Comparison of ENCODE assay signal across 1 mouse cellular context in the genomic region with DNA sequence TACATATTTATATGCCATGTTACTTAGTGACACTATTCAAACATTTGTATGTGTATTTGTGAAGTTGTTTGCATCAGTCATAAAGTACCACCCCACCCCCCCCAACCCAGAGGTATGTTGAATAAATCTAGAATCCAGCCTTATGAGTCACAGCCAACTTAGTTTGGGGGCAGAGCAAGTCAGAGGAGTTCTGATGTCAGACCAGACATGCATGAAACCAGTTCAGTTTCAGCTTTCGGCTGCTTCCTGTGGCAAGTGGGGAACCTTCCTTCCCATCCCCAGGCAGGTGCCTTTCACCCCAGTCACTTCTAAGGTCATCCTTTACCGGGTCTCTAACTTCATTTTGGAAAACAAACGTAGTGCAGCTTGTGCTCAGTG.
TF ChIP-seq lines count a peak whose summit lies in the region.

No protein-coding gene starts in this region.

TF ChIP-seq in CH12.LX, 34 proteins besides CTCF, POLR2A, EP300 and RAD21 (continued from another document):
- no peak for TF ChIP-seq HCFC1 (IDR thresholded peaks at IDR 0.05; ENCODE audit: low read depth, low read length)
- peak; percentile 37; the same call in 1 of the 2 replicates for TF ChIP-seq ETS1 (conservative IDR thresholded peaks at IDR 0.05; ENCODE audit: low read depth, low read length)
- 0 out of 2 replicates have a peak, but pooled peaks have one; percentile 15 for TF ChIP-seq BHLHE40 (IDR thresholded peaks at IDR 0.05; ENCODE audit: low read depth, low read length)
- 0 out of 2 replicates have a peak, but pooled peaks have one; percentile 16 for TF ChIP-seq RCOR1 (conservative IDR thresholded peaks at IDR 0.05; ENCODE audit: low read depth, low read length)
- no peak for TF ChIP-seq ZNF384 (IDR thresholded peaks at IDR 0.05; ENCODE audit: low read depth, low read length)
- TF ChIP-seq ZC3H11A (IDR thresholded peaks at IDR 0.05; ENCODE audit: low read depth, low read length), result no peak
- TF ChIP-seq SIN3A (IDR thresholded peaks at IDR 0.05; ENCODE audit: low read length), result no peak
- no peak for TF ChIP-seq TBP (conservative IDR thresholded peaks at IDR 0.05; ENCODE audit: low read depth, low read length)
